Mouse (Mus musculus): ENCODE results near the gene Sumf1. TPM values are rescaled to one million over a fixed set of nuclear protein-coding genes. Genes with fewer than 3 reads are reported as not detected.

The Sumf1 gene
- total and polyA plus RNA-seq, 3 experiments: 11.0 to 23.1 (median 14.9) TPM

- Histone ChIP-seq H3K9me3 (replicated peaks; ENCODE audit: low read length) (no peaks in the 10 kb centered on the region), H3K4me2 (ENCODE audit: insufficient read depth, low read depth, poor library complexity, severe bottlenecking) (no peak overlapping the region), H3K4me1 (ENCODE audit: control insufficient read depth in 1 of 2, insufficient read depth in 2 of 2) (peaks cover 29 to 88% of the 10 kb centered on the region in 2 experiments), H3K79me2 (replicated peaks; ENCODE audit: control insufficient read depth, extremely low read depth, insufficient read depth, poor library complexity, severe bottlenecking) (peaks cover 75% of the 10 kb centered on the region), H3K27me3 (replicated peaks) (no peaks in the 10 kb centered on the region), H3K27ac (ENCODE audit: insufficient read depth, low read depth) (no peak overlapping the region), H3K9ac (ENCODE audit: insufficient read depth, low read depth) (no peak overlapping the region), H3K36me3 (replicated peaks in 1 of 2; ENCODE audit: control insufficient read depth in 1 of 2, insufficient read depth in 1 of 2, low read length in 1 of 2) (peaks cover 6 to 46% of the 10 kb centered on the region in 2 experiments), H3K4me3 (replicated peaks in 1 of 3; ENCODE audit: low read depth in 2 of 3, low read length in 2 of 3, poor library complexity in 1 of 3) (no peak overlapping the region)
- dilution Hi-C loops (cut with MboI; ENCODE audit: extremely low pct_ligation_motif_present, extremely low pct_unique_long_range_greater_than_20kb, low sequenced_read_pairs) (no loop called here), in situ Hi-C loops (cut with MboI; ENCODE audit: low pct_ligation_motif_present, low pct_unique_long_range_greater_than_20kb, low sequenced_read_pairs) (loop anchor here (10.0 kb wide), 1 partner anchor 100 kb away; no protein-coding TSS in a partner anchor)
- no peak for TF ChIP-seq MAX (IDR thresholded peaks at IDR 0.05; ENCODE audit: low read length)
- TF ChIP-seq CTCF (conservative IDR thresholded peaks at IDR 0.05 in 1 of 2, IDR thresholded peaks at IDR 0.05 in 1 of 2; ENCODE audit: low read depth in 2 of 2, low read length in 2 of 2): no peak
- TF ChIP-seq JUND (conservative IDR thresholded peaks at IDR 0.05; ENCODE audit: low read depth, low read length): no peak
- no peak for TF ChIP-seq MAZ (IDR thresholded peaks at IDR 0.05; ENCODE audit: low read depth, low read length)
- no peak for TF ChIP-seq ZC3H11A (IDR thresholded peaks at IDR 0.05; ENCODE audit: low read depth, low read length)
- TF ChIP-seq MEF2A (IDR thresholded peaks at IDR 0.05; ENCODE audit: borderline replicate concordance, low read depth, low read length): no peak
- TF ChIP-seq CHD1 (IDR thresholded peaks at IDR 0.05; ENCODE audit: low read depth, low read length): no peak
- TF ChIP-seq ZMIZ1 (IDR thresholded peaks at IDR 0.05; ENCODE audit: low read depth, low read length): no peak
- no peak for TF ChIP-seq NRF1 (IDR thresholded peaks at IDR 0.05; ENCODE audit: low read depth, low read length)
- no peak for TF ChIP-seq TCF12 (IDR thresholded peaks at IDR 0.05; ENCODE audit: low read depth, low read length)
- TF ChIP-seq MAFK (IDR thresholded peaks at IDR 0.05; ENCODE audit: insufficient replicate concordance, low read length): no peak
- no peak for TF ChIP-seq USF2 (conservative IDR thresholded peaks at IDR 0.05; ENCODE audit: low read depth, low read length)
- TF ChIP-seq NELFE (IDR thresholded peaks at IDR 0.05; ENCODE audit: low read depth, low read length): no peak
- no peak for TF ChIP-seq POLR2AphosphoS2 (IDR thresholded peaks at IDR 0.05; ENCODE audit: low read depth, low read length)
- TF ChIP-seq BHLHE40 (IDR thresholded peaks at IDR 0.05; ENCODE audit: low read depth, low read length): no peak
- TF ChIP-seq E2F4 (IDR thresholded peaks at IDR 0.05; ENCODE audit: insufficient replicate concordance, low read depth, low read length): no peak
- no peak for TF ChIP-seq MYC (IDR thresholded peaks at IDR 0.05; ENCODE audit: low read depth, low read length)
- no peak for TF ChIP-seq ZNF384 (IDR thresholded peaks at IDR 0.05; ENCODE audit: low read depth, low read length)
- TF ChIP-seq SIN3A (IDR thresholded peaks at IDR 0.05; ENCODE audit: low read length): no peak
- no peak for TF ChIP-seq SMC3 (IDR thresholded peaks at IDR 0.05; ENCODE audit: low read depth, low read length)
- DNase-seq (ENCODE audit: extremely low read depth): no peak
These were observed 39.6 kb upstream of the Sumf1 start for GRCm38 (mm10) chr6:108225027-108225426.

- Histone ChIP-seq H3K4me1 (ENCODE audit: control insufficient read depth in 1 of 2, insufficient read depth in 2 of 2) (peaks cover 27 to 86% of the 10 kb centered on the region in 2 experiments), H3K9me3 (replicated peaks; ENCODE audit: low read length) (no peaks in the 10 kb centered on the region), H3K4me2 (ENCODE audit: insufficient read depth, low read depth, poor library complexity, severe bottlenecking) (no peak overlapping the region), H3K9ac (ENCODE audit: insufficient read depth, low read depth) (no peak overlapping the region), H3K4me3 (replicated peaks in 1 of 3; ENCODE audit: low read depth in 2 of 3, low read length in 2 of 3, poor library complexity in 1 of 3) (no peak overlapping the region), H3K27ac (ENCODE audit: insufficient read depth, low read depth) (no peak overlapping the region), H3K27me3 (replicated peaks) (no peaks in the 10 kb centered on the region), H3K79me2 (replicated peaks; ENCODE audit: control insufficient read depth, extremely low read depth, insufficient read depth, poor library complexity, severe bottlenecking) (peaks cover 80% of the 10 kb centered on the region), H3K36me3 (replicated peaks in 1 of 2; ENCODE audit: control insufficient read depth in 1 of 2, insufficient read depth in 1 of 2, low read length in 1 of 2) (peaks cover 6 to 49% of the 10 kb centered on the region in 2 experiments)
- no peak for TF ChIP-seq NELFE (IDR thresholded peaks at IDR 0.05; ENCODE audit: low read depth, low read length)
- TF ChIP-seq GABPA (IDR thresholded peaks at IDR 0.05; ENCODE audit: insufficient replicate concordance, low read depth, low read length): no peak
- no peak for TF ChIP-seq ZKSCAN1 (IDR thresholded peaks at IDR 0.05; ENCODE audit: borderline replicate concordance, low read depth, low read length)
- TF ChIP-seq KAT2A (IDR thresholded peaks at IDR 0.05; ENCODE audit: insufficient replicate concordance, low read length): no peak
- no peak for TF ChIP-seq RCOR1 (conservative IDR thresholded peaks at IDR 0.05; ENCODE audit: low read depth, low read length)
- no peak for TF ChIP-seq ETS1 (conservative IDR thresholded peaks at IDR 0.05; ENCODE audit: low read depth, low read length)
- no peak for TF ChIP-seq ZMIZ1 (IDR thresholded peaks at IDR 0.05; ENCODE audit: low read depth, low read length)
- TF ChIP-seq ZC3H11A (IDR thresholded peaks at IDR 0.05; ENCODE audit: low read depth, low read length): no peak
- no peak for TF ChIP-seq HCFC1 (IDR thresholded peaks at IDR 0.05; ENCODE audit: low read depth, low read length)
- TF ChIP-seq MAX (IDR thresholded peaks at IDR 0.05; ENCODE audit: low read length): no peak
- dilution Hi-C loops (cut with MboI; ENCODE audit: extremely low pct_ligation_motif_present, extremely low pct_unique_long_range_greater_than_20kb, low sequenced_read_pairs) (no loop called here), in situ Hi-C loops (cut with MboI; ENCODE audit: low pct_ligation_motif_present, low pct_unique_long_range_greater_than_20kb, low sequenced_read_pairs) (loop anchor here (10.0 kb wide), 1 partner anchor 100 kb away; no protein-coding TSS in a partner anchor)
- no peak for DNase-seq (ENCODE audit: extremely low read depth)
These were observed 39.0 kb upstream of the Sumf1 start for GRCm38 (mm10) chr6:108224361-108224760.

All from CH12.LX (cell line).